Mouse (Mus musculus) heart, embryonic 14.5 days (tissue): ENCODE measurements around the gene Tpi1. TPM values are rescaled to one million over a fixed set of nuclear protein-coding genes. Genes with fewer than 3 reads are reported as not detected.

Experiments
- ATAC-seq: fragments of 200-750 bp; cut with Nextera tagmentation; 2 replicates; pipeline ENCODE4 v1.8.0; 2017; ENCODE audit warnings: low read depth, moderate TSS enrichment; ENCODE audit not compliant: insufficient number of reproducible peaks, insufficient read depth, low FRiP score
- H3K27ac ChIP-seq, 2 experiments: fragments of 200-500 bp in 1 of 2; fragments of 300-500 bp in 1 of 2; sonication (generic) in 1 of 2; replicated peaks in 1 of 2; 2 replicates each; pipeline ENCODE4 v1.5.1; 2012 to 2014; ENCODE audit warnings: low read depth in 2 of 2, low read length in 2 of 2, control low read depth in 1 of 2, mild to moderate bottlenecking in 1 of 2, mixed read lengths in 1 of 2; ENCODE audit not compliant: control insufficient read depth in 1 of 2, insufficient read depth in 1 of 2
- H3K27me3 ChIP-seq: fragments of 300-500 bp; sonication (generic); 2 replicates; pipeline ENCODE4 v1.6.1; 2014; ENCODE audit warnings: mild to moderate bottlenecking, low read length, control low read depth; ENCODE audit not compliant: control insufficient read depth, insufficient read depth
- H3K36me3 ChIP-seq: fragments of 300-500 bp; sonication (generic); 2 replicates; pipeline ENCODE4 v1.6.1; 2014; ENCODE audit warnings: mild to moderate bottlenecking, control low read depth, low read length, mixed read lengths; ENCODE audit not compliant: control insufficient read depth, insufficient read depth
- H3K4me1 ChIP-seq, 2 experiments: fragments of 200-500 bp in 1 of 2; fragments of 300-500 bp in 1 of 2; sonication (generic) in 1 of 2; 2 replicates each; pipeline ENCODE4 v1.6.1; 2012 to 2014; ENCODE audit warnings: low read length in 2 of 2, control low read depth in 1 of 2, mixed read lengths in 1 of 2; ENCODE audit not compliant: control insufficient read depth in 2 of 2, insufficient read depth in 2 of 2
- H3K4me2 ChIP-seq: fragments of 300-500 bp; sonication (generic); 2 replicates; pipeline ENCODE4 v1.6.1; 2014; ENCODE audit warnings: mild to moderate bottlenecking, low read length
- H3K4me3 ChIP-seq, 2 experiments: fragments of 200-500 bp in 1 of 2; fragments of 300-500 bp in 1 of 2; sonication (generic) in 1 of 2; 2 replicates each; pipeline ENCODE4 v1.5.1; 2012 to 2014; ENCODE audit warnings: low read length in 2 of 2, mild to moderate bottlenecking in 2 of 2, control low read depth in 1 of 2, low read depth in 1 of 2, moderate library complexity in 1 of 2; ENCODE audit not compliant: control insufficient read depth in 1 of 2, insufficient read depth in 1 of 2
- H3K9ac ChIP-seq: fragments of 300-500 bp; sonication (generic); 2 replicates; pipeline ENCODE4 v1.6.1; 2014; ENCODE audit warnings: mild to moderate bottlenecking, low read length
- H3K9me3 ChIP-seq: fragments of 300-500 bp; sonication (generic); 2 replicates; pipeline ENCODE4 v1.6.1; 2016; ENCODE audit warnings: low read length, control low read depth; ENCODE audit not compliant: control insufficient read depth
- WGBS: fragments of 180-500 bp; shearing (Covaris S2); extraction: QIAGEN DNeasy Blood & Tissue Kit; methylation state at CpG from one replicate; pipeline ENCODE4 v1.1.7; 2014; 5-methylcytosine and 5-hydroxymethylcytosine counted together
- polyA plus RNA-seq: library from polyadenylated mRNA; unstranded; fragments of >200 nt; fragmentation: Nextera tagmentation; extraction: Ambion mirVana; gene quantifications from 2 replicates; pipeline ENCODE4 v1.2.1, GENCODE M21; 2014

The Tpi1 gene
- polyA plus RNA-seq, 1 experiment from 2014 or later, result 1,545 TPM

DNA sequence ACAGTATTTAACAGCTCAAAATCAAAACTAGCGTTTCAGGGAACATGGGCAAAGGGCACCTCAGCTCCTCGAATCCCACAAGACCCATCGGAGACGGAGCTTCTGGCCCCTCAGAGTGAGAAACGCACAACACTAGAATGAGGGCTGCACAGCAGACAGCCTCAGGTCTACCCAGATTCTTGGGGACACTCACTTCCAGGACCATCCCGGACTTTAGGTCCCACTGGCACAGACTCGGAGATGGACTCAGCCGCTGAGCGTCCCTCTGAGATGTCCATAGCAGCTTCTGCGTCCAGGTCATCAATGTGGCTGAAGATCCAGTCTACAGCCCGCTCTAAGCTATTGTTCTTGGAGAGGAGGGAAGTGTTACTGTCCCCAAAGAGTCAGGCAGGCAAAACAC lies 3.0 kb upstream of the Tpi1 start:
- WGBS, result 97% methylated on average over 11 of the region's 11 CpGs
- Histone ChIP-seq H3K9ac (no peak overlapping the region), H3K4me1 (peaks cover 10 to 15% of the 10 kb centered on the region in 2 experiments), H3K4me3 (no peak overlapping the region), H3K36me3 (peaks cover 77% of the 10 kb centered on the region), H3K27ac (no peak overlapping the region), H3K27me3 (no peaks in the 10 kb centered on the region), H3K9me3 (no peaks in the 10 kb centered on the region), H3K4me2 (no peak overlapping the region)
- no peak for ATAC-seq

DNA sequence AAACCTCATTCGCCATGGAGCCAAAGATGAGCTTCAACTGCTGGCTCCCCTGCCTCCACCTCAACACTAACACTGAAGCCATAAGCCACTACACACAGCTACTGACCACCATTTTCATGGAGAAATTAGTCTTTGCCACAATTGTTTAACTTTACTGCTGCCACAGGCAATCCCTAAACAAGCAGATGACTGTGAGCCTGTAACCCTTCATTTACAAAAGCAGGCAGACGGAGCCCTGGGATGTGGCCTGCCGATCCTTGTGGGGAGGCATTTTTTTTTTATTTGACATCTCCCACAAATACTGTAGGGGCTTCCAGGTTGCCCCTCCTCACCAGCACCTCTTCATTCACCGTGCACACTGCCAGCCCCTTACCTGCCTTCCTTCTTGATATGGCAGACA lies 2.5 kb upstream of the Tpi1 start:
- 93% methylated on average over 4 of the region's 4 CpGs for WGBS

GRCm38 (mm10) chr6:124814858-124815774 lies 1.0 kb upstream of the Tpi1 start:
- no peak for ATAC-seq
- H3K36me3 ChIP-seq, result peaks cover 77% of the 10 kb centered on the region
- no peak overlapping the region for H3K9ac ChIP-seq
- WGBS, result 71% methylated on average over 9 of the region's 9 CpGs
- H3K4me1 ChIP-seq, result peaks cover 13 to 30% of the 10 kb centered on the region in 2 experiments
- peak overlapping the region; percentile 74; the same call in 1 of the 2 replicates for H3K4me2 ChIP-seq
- H3K27ac ChIP-seq, result no peak overlapping the region
- no peaks in the 10 kb centered on the region for H3K27me3 ChIP-seq
- H3K9me3 ChIP-seq, result no peaks in the 10 kb centered on the region
- H3K4me3 ChIP-seq, result no peak overlapping the region

More for the DNA sequence above, 2.5 kb upstream of the Tpi1 start:
- ATAC-seq, result no peak
- no peaks in the 10 kb centered on the region for H3K27me3 ChIP-seq
- H3K27ac ChIP-seq, result no peak overlapping the region
- H3K9ac ChIP-seq, result no peak overlapping the region
- peaks cover 13 to 20% of the 10 kb centered on the region in 2 experiments for H3K4me1 ChIP-seq
- H3K9me3 ChIP-seq, result no peaks in the 10 kb centered on the region
- peaks cover 77% of the 10 kb centered on the region for H3K36me3 ChIP-seq
- H3K4me3 ChIP-seq, result no peak overlapping the region
- no peak overlapping the region for H3K4me2 ChIP-seq

DNA sequence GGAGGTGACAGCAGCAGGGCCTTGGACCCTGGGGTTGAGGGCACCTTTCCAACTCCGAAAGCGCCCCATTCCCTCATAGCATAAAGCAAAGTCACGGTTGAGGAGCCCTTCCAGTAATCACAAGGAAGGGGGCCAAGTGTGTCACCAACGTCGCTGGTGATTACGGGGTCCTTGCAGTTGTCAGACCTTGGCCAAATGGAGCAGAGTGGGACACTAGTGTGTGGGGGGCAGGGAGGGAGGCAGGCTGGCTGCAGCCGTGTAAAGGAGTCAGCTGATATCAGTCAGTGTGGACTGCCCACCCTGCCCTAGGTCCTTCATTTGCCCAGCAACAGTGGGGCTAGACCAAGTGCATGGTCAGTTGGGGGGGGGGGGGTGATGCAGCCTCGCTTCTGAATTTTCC lies 352 bp upstream of the Tpi1 start:
- 26% methylated on average over 7 of the region's 8 CpGs for WGBS
- Histone ChIP-seq H3K27me3 (no peaks in the 10 kb centered on the region), H3K27ac (peak overlapping the region; percentile 10 to 99; a peak in 2 of 4 replicates), H3K4me1 (peaks cover 18 to 36% of the 10 kb centered on the region in 2 experiments), H3K36me3 (peaks cover 73% of the 10 kb centered on the region), H3K4me2 (peak overlapping the region; percentile 74), H3K9me3 (no peaks in the 10 kb centered on the region), H3K4me3 (peak overlapping the region; percentile 59 to 90), H3K9ac (no peak overlapping the region)
- ATAC-seq, result no peak; the same call in 1 of the 2 replicates

- peaks cover 64% of the 10 kb centered on the region for H3K36me3 ChIP-seq
- peak overlapping the region; percentile 99 for H3K9ac ChIP-seq
- peak overlapping the region; percentile 74 for H3K4me2 ChIP-seq
- WGBS, result under 1% methylated on average over 18 of the region's 18 CpGs
- no peaks in the 10 kb centered on the region for H3K9me3 ChIP-seq
- H3K4me3 ChIP-seq, result peak overlapping the region; percentile 59 to 90
- peaks cover 18 to 36% of the 10 kb centered on the region in 2 experiments for H3K4me1 ChIP-seq
- peak overlapping the region; percentile 95 to 99 for H3K27ac ChIP-seq
- peak; percentile 51 for ATAC-seq
- no peaks in the 10 kb centered on the region for H3K27me3 ChIP-seq
Measured at GRCm38 (mm10) chr6:124813496-124813895, 600 bp downstream of the Tpi1 start.

DNA sequence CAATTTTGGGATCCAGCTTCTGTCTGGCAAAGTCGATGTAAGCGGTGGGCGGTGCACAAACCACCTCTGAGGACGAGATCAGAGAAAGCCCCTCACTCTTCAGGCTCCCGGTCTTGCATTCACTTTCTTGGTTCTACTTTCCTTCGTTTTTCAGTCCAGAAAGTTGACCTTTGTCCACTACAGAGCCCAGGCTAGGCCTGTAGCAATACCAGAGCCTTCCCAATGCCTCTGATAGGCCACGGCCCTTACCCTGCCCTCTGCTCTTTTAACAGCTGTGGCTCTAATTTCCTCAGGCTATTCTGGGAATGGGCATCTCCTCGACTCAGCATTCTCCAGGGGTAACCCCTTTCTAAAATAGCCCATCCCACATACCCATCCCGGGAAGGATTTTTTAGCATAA lies 1.2 kb downstream of the Tpi1 start:
- peak overlapping the region; percentile 99 for H3K9ac ChIP-seq
- H3K27ac ChIP-seq, result peak overlapping the region; percentile 95 to 99
- peak overlapping the region; percentile 59 to 90 for H3K4me3 ChIP-seq
- no peak for ATAC-seq
- 13% methylated on average over 9 of the region's 9 CpGs for WGBS
- peak overlapping the region; percentile 74 for H3K4me2 ChIP-seq
- peaks cover 23 to 42% of the 10 kb centered on the region in 2 experiments for H3K4me1 ChIP-seq
- H3K27me3 ChIP-seq, result no peaks in the 10 kb centered on the region
- H3K36me3 ChIP-seq, result peaks cover 58% of the 10 kb centered on the region
- H3K9me3 ChIP-seq, result no peaks in the 10 kb centered on the region

- Histone ChIP-seq H3K27ac (peak overlapping the region; percentile 95 to 99), H3K36me3 (peaks cover 48% of the 10 kb centered on the region), H3K9ac (peak overlapping the region; percentile 99), H3K4me1 (peaks cover 23 to 49% of the 10 kb centered on the region in 2 experiments), H3K9me3 (no peaks in the 10 kb centered on the region), H3K4me3 (peak overlapping the region; percentile 59 to 90), H3K27me3 (no peaks in the 10 kb centered on the region), H3K4me2 (peak overlapping the region; percentile 74)
- ATAC-seq, result no peak
- 71% methylated on average over 24 of the region's 24 CpGs for WGBS
Measured at GRCm38 (mm10) chr6:124811701-124812560, 2.2 kb downstream of the Tpi1 start.
